Mouse (Mus musculus): ENCODE results near the gene Usp39.

- TF ChIP-seq CTCF (conservative IDR thresholded peaks at IDR 0.05; ENCODE audit: insufficient read depth, insufficient read length, low read depth, low read length): no peak
- TF ChIP-seq POLR2A (IDR thresholded peaks at IDR 0.05; ENCODE audit: low read depth, low read length): no peak
These were observed 37.5 kb upstream of the Usp39 start for GRCm38 (mm10) chr6:72382494-72382893.
